Mouse (Mus musculus): ENCODE results near the gene Olfr191. TPM values are rescaled to one million over a fixed set of nuclear protein-coding genes. Genes with fewer than 3 reads are reported as not detected.
"Not testable (repeated sequence)": the region's sequence is repeated elsewhere in the genome, so short reads cannot be mapped to it uniquely, and the experiment has no call there.

Gene Olfr191
- not detected in 2 replicates for polyA plus RNA-seq (2012)

- H3K36me3 ChIP-seq (ENCODE audit: control insufficient read depth); H3K9me3 ChIP-seq (ENCODE audit: control insufficient read depth, low read length); H3K4me1 ChIP-seq (ENCODE audit: control insufficient read depth); H3K4me3 ChIP-seq (replicated peaks); H3K27me3 ChIP-seq (ENCODE audit: control insufficient read depth): not testable (repeated sequence)
Observed at GRCm38 (mm10) chr16:59089722-59090121, at the start of gene Olfr191. Gene Olfr191, minus strand, starts transcription at chr16:59089822.

- no peaks in the 10 kb centered on the region for H3K4me1 ChIP-seq (ENCODE audit: control insufficient read depth)
- TF ChIP-seq TAL1 (IDR thresholded peaks at IDR 0.05; ENCODE audit: low read length) (no peak), GATA1 (IDR thresholded peaks at IDR 0.05; ENCODE audit: low read length) (no peak)
- H3K27me3 ChIP-seq (ENCODE audit: control insufficient read depth) = no peaks in the 10 kb centered on the region
- no peaks in the 10 kb centered on the region for H3K36me3 ChIP-seq (ENCODE audit: control insufficient read depth)
- peaks cover 9% of the 10 kb centered on the region for H3K9me3 ChIP-seq (ENCODE audit: control insufficient read depth, low read length)
- no peak overlapping the region for H3K4me3 ChIP-seq (replicated peaks)
Observed at GRCm38 (mm10) chr16:59130740-59131139, 41.1 kb upstream of the Olfr191 start.

DNA sequence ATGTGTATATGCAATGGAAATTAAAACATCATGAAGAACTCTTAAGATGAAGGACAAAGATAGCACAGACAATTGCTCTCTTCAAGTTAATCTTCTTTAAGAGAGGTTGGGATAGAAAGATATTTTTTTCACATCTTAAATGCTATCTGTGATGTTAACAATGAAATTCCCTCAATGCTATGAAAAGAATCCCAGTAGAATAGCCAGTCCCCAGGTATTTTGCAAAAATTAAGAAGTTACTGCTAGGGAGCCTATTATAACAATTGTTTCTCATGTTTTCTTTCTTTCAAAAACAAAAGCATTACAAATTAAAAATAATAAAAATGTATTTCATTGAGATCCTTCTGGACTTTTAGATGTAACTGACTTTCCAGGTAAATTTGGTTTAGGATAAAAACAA, 31.3 kb upstream of the Olfr191 start, which contains the start of gene Olfr194:
Olfr194 (minus strand) TSS at position 101 of the 400 bp plus-strand sequence.
- no peak for TF ChIP-seq TAL1 (IDR thresholded peaks at IDR 0.05; ENCODE audit: low read length)
- no peak for TF ChIP-seq GATA1 (IDR thresholded peaks at IDR 0.05; ENCODE audit: low read length)
- no peaks in the 10 kb centered on the region for H3K27me3 ChIP-seq (ENCODE audit: control insufficient read depth)
- H3K36me3 ChIP-seq (ENCODE audit: control insufficient read depth) = no peaks in the 10 kb centered on the region
- no peak within 1 kb of the TSS for H3K4me3 ChIP-seq (replicated peaks)
- H3K4me1 ChIP-seq (ENCODE audit: control insufficient read depth) = no peaks in the 10 kb centered on the region
- H3K9me3 ChIP-seq (ENCODE audit: control insufficient read depth, low read length) = no peaks in the 10 kb centered on the region; the same call in 1 of the 2 replicates

DNA sequence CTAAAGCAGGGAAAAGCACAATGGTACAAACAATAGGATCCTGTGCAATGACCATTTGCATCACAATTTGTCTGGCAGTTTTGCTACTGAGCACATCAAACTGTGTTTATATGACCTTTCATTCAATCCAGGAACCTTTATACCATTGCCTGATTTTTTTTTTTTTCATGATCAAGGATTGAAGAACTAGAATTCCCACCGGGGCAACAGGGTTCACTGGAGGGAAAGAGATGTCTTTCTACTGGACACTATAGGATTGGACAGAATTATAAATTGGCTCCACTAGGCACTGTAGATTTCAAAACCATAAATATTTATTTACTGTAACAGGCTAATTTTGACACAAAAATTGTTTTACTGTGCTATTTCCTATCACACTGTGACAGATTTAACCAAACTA, 22.2 kb upstream of the Olfr191 start, which contains the start of gene Olfr193:
Olfr193 (minus strand) TSS at position 101 of the 400 bp plus-strand sequence.
- Histone ChIP-seq H3K36me3 (ENCODE audit: control insufficient read depth) (no peaks in the 10 kb centered on the region), H3K4me1 (ENCODE audit: control insufficient read depth) (no peaks in the 10 kb centered on the region), H3K9me3 (ENCODE audit: control insufficient read depth, low read length) (no peaks in the 10 kb centered on the region; the same call in 1 of the 2 replicates), H3K27me3 (ENCODE audit: control insufficient read depth) (no peaks in the 10 kb centered on the region), H3K4me3 (replicated peaks) (no peak within 1 kb of the TSS)
- TF ChIP-seq TAL1 (IDR thresholded peaks at IDR 0.05; ENCODE audit: low read length) (no peak), GATA1 (IDR thresholded peaks at IDR 0.05; ENCODE audit: low read length) (no peak)

DNA sequence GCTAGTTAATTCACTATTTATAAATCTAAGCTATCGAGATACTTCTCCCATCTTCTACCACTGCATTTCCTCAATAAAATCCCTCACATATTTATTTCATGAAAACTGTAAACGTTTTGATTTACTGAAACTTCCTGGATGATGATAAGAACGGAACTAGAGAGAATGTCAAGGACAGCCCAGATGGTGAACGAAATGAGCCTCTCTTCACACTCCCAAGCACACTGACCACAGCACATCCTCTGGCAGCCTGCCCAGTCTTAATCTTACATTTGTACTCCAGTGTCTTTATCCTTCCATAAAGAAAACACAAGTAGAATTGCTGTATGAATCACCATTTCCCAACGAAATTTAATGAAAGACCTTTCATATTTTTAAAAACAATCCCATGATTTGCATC, 18.9 kb upstream of the Olfr191 start:
- H3K36me3 ChIP-seq (ENCODE audit: control insufficient read depth); H3K4me3 ChIP-seq (replicated peaks): not testable (repeated sequence)

DNA sequence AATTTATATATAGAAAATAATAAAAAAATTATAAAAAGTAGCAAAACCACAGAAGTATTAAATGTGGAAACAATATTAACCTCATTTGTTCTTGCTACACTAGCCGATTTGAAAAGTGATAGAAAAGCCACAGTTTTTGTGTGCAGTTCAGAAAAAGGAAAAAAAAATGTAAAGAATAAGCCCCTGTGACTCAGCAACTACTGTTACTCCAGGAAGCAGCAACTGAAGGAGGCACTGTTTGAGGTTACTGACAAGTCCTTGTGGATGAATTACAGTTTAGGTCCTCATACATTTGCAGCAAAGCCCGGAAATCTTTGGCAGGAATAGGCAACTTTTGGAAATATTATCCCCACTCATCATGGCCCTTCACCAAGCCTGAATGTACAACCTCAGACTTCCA, 15.7 kb upstream of the Olfr191 start:
- no peak overlapping the region for H3K4me3 ChIP-seq (replicated peaks)
- H3K36me3 ChIP-seq (ENCODE audit: control insufficient read depth) = no peaks in the 10 kb centered on the region
- H3K9me3 ChIP-seq (ENCODE audit: control insufficient read depth, low read length) = peaks cover 4% of the 10 kb centered on the region; the same call in 1 of the 2 replicates
- TF ChIP-seq TAL1 (IDR thresholded peaks at IDR 0.05; ENCODE audit: low read length) (no peak), GATA1 (IDR thresholded peaks at IDR 0.05; ENCODE audit: low read length) (no peak)
- H3K27me3 ChIP-seq (ENCODE audit: control insufficient read depth) = no peaks in the 10 kb centered on the region
- H3K4me1 ChIP-seq (ENCODE audit: control insufficient read depth) = no peaks in the 10 kb centered on the region

More for the DNA sequence above, 18.9 kb upstream of the Olfr191 start:
- H3K27me3 ChIP-seq (ENCODE audit: control insufficient read depth); H3K4me1 ChIP-seq (ENCODE audit: control insufficient read depth); H3K9me3 ChIP-seq (ENCODE audit: control insufficient read depth, low read length): not testable (repeated sequence)

GRCm38 (mm10) chr16:59081113-59081512, 8.5 kb downstream of the Olfr191 start:
- H3K9me3 ChIP-seq (ENCODE audit: control insufficient read depth, low read length); H3K36me3 ChIP-seq (ENCODE audit: control insufficient read depth); H3K4me3 ChIP-seq (replicated peaks); H3K4me1 ChIP-seq (ENCODE audit: control insufficient read depth); H3K27me3 ChIP-seq (ENCODE audit: control insufficient read depth): not testable (repeated sequence)

DNA sequence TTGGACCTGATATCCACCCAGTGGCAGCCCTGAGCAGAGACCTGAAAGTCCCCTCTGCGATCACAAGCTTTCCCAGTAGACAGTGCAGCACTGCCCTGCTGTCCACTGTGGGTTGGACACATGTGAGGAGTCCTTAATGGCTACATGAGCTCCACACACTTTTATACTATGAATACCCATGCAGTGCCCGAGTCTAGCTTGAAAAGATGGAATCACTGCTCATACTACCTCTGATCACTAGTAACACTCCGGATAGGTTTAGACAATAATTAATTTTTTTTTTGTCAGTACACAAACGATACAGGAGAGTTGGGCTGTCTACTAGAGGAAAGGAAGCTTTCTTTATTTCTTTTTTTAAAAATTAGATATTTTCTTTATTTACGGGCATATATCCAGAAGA, 11.7 kb downstream of the Olfr191 start, which contains the start of gene Olfr190:
Olfr190 (minus strand) TSS at position 101 of the 400 bp plus-strand sequence.
- Histone ChIP-seq H3K9me3 (ENCODE audit: control insufficient read depth, low read length) (no peaks in the 10 kb centered on the region), H3K4me3 (replicated peaks) (no peak within 1 kb of the TSS), H3K36me3 (ENCODE audit: control insufficient read depth) (no peaks in the 10 kb centered on the region), H3K4me1 (ENCODE audit: control insufficient read depth) (no peaks in the 10 kb centered on the region), H3K27me3 (ENCODE audit: control insufficient read depth) (no peaks in the 10 kb centered on the region)
- TF ChIP-seq TAL1 (IDR thresholded peaks at IDR 0.05; ENCODE audit: low read length) (no peak), GATA1 (IDR thresholded peaks at IDR 0.05; ENCODE audit: low read length) (no peak)

DNA sequence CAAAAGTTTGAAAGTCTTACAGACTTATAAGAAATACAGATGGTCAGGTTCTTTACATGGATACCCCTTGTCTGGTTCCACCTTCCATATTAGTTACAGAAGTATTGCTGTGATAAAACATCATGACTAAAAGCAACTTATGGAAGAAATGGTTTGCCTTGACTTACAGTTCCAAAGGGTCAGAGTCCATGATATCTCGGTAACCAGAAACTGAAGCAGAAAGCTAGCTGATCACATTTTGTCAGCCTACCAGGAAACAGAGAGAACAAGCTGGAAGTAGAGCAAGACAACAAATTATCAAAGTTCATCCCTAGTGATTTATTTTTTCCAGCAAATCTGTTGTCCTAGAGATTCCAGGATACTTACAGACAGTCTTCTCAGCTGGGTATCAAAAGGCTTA, 16.1 kb downstream of the Olfr191 start:
- Histone ChIP-seq H3K4me3 (replicated peaks) (no peak overlapping the region), H3K9me3 (ENCODE audit: control insufficient read depth, low read length) (no peaks in the 10 kb centered on the region), H3K27me3 (ENCODE audit: control insufficient read depth) (no peaks in the 10 kb centered on the region), H3K36me3 (ENCODE audit: control insufficient read depth) (no peaks in the 10 kb centered on the region), H3K4me1 (ENCODE audit: control insufficient read depth) (no peaks in the 10 kb centered on the region)
- no peak for TF ChIP-seq TAL1 (IDR thresholded peaks at IDR 0.05; ENCODE audit: low read length)
- TF ChIP-seq GATA1 (IDR thresholded peaks at IDR 0.05; ENCODE audit: low read length) = no peak

DNA sequence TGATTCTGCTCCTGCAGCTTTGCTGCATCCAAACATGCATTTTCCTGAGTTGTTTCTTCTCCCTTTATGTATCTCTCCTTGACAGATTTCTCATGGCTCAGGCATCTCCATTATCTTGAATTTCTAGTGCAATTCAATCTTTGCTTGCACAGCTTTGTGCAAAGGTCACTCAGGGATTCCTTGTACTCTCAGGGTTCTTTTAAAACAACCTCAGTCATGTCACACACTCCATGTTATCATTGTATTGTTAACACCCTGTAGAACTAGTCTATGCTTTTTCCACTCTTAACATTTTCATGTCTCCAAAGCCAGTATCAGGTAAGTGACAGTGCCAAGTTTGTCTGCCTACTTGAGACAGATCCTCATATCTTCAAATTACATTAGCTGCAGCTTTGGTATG, 17.9 kb downstream of the Olfr191 start:
- Histone ChIP-seq H3K9me3 (ENCODE audit: control insufficient read depth, low read length) (no peaks in the 10 kb centered on the region), H3K4me3 (replicated peaks) (no peak overlapping the region), H3K4me1 (ENCODE audit: control insufficient read depth) (no peaks in the 10 kb centered on the region), H3K36me3 (ENCODE audit: control insufficient read depth) (no peaks in the 10 kb centered on the region), H3K27me3 (ENCODE audit: control insufficient read depth) (no peaks in the 10 kb centered on the region)
- no peak for TF ChIP-seq TAL1 (IDR thresholded peaks at IDR 0.05; ENCODE audit: low read length)
- no peak for TF ChIP-seq GATA1 (IDR thresholded peaks at IDR 0.05; ENCODE audit: low read length)

GRCm38 (mm10) chr16:59062411-59062810, 27.2 kb downstream of the Olfr191 start:
- not testable (repeated sequence) for H3K4me1 ChIP-seq (ENCODE audit: control insufficient read depth); H3K27me3 ChIP-seq (ENCODE audit: control insufficient read depth); H3K4me3 ChIP-seq (replicated peaks); H3K36me3 ChIP-seq (ENCODE audit: control insufficient read depth); H3K9me3 ChIP-seq (ENCODE audit: control insufficient read depth, low read length)

DNA sequence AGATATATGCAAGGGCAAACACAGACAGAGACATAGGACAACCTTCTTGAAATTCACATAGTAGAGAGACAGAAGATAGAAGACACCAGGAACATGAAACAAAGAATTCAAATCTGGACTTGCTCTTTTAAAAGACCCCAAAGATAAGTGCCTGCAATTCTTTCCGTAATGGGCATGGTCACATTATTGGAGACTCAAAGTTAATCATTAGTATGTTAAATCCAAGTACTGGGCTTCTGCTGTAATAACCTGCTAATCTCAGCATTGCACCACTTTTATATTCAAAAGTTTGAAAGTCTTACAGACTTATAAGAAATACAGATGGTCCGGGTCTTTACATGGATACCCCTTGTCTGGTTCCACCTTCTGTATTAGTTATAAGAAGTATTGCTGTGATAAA, 40.3 kb downstream of the Olfr191 start:
- not testable (repeated sequence) for H3K36me3 ChIP-seq (ENCODE audit: control insufficient read depth); H3K27me3 ChIP-seq (ENCODE audit: control insufficient read depth); H3K4me1 ChIP-seq (ENCODE audit: control insufficient read depth); H3K4me3 ChIP-seq (replicated peaks); H3K9me3 ChIP-seq (ENCODE audit: control insufficient read depth, low read length)
